Mouse (Mus musculus) ovary, adult 10 weeks (tissue): ENCODE data around the gene Mindy3. TPM values are rescaled to one million over a fixed set of nuclear protein-coding genes. Genes with fewer than 3 reads are reported as not detected.

Experiments
- polyA plus RNA-seq: library from polyadenylated mRNA; stranded (reverse); fragments of 350-450 nt; fragmentation: Illumina TruSeq; extraction: RNeasy Lipid Tissue Mini Kit (QIAGEN cat#74804); gene quantifications from one replicate; pipeline ENCODE4 v1.2.3, GENCODE M21; 2014

Mindy3 gene
- polyA plus RNA-seq: 117 TPM

DNA sequence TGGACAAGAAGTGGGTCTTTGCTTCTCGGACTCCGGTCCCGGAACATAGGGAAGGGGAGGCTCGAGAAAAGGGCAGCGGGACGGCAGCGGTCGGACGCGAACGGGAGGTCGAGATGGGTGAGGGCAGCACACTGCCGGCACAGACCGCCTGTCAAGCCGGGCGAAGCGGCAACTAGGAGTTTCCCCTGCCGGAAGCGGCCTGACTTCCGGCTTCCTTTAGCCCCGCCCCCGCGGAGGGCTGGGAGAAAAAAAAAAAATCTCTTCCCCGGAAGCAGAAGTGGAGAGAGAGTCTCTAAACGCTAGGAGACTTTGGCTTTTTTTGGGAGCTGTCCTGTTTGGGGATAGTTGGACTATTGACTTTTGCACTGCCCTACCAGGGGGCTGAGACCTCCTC, at the start of gene Mindy3:
Gene Mindy3 (minus strand): TSS at position 209 of the 394 bp plus-strand sequence.

DNA sequence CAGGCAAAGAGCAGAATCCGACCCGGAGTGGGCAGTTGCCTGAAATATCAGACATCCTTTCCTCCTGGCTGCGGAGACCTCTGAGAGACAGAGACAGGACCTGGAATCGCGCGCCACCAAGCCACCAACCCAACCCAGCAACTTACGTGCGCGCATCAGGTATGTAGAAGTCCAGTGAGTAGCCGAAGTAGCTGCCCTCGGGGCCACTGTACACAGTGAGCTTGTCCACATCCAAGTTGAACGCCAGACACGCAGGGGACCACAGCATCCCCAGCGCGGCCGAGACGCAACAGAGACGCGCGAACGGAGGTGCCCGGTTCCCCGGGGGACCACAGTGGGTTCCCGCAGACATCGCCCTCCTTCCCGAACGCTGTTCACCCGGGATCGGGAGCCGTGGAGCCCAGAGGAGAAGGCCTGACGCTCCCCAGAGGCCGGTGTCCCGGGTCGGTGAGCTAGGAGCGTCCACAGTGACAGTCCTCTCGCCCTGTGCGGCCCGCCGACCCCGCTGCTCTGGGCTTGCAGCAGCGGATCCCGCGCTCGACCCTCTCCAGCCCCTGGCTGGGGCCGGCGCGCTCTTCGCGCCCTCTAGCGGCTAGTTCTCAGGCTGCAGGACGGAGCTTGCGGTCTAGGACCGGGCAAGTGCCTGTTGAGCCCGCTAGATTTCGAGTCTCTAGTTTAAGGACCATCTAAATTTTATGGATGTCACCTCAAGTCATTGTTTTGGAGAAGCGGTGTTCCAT, 117.7 kb downstream of the Mindy3 start, which contains the start of gene Itga8:
Gene Itga8 (minus strand): TSS at position 492 of the 740 bp plus-strand sequence.

Other genes with a start within 250 kb of the Mindy3 start
- 33.0 TPM for gene Itga8, start 117.5 kb downstream of the Mindy3 start, polyA plus RNA-seq